Mouse (Mus musculus) megakaryocyte, adult 5-6 weeks (primary cell): ENCODE measurements around the gene Trmt1. TPM values are rescaled to one million over a fixed set of nuclear protein-coding genes. Genes with fewer than 3 reads are reported as not detected.

Experiments used
- ATAC-seq: 2 replicates; pipeline ENCODE4 v1.8.0; 2016; ENCODE audit warnings: mild to moderate bottlenecking, inconsistent platforms; ENCODE audit not compliant: poor library complexity, severe bottlenecking
- total RNA-seq, 2 experiments: library from RNA; stranded (forward) in 1 of 2; stranded (reverse) in 1 of 2; fragments of 153-499, 151-499 nt in 1 of 2; fragments of 221-1000, 200-1000 nt in 1 of 2; gene quantifications; 2 replicates each; pipeline versions ENCODE4 v1.2.3 to v1.2.4; 2015 to 2017

Trmt1 gene
- total RNA-seq, 2 experiments from 2014 or later: 29.5 to 37.6 TPM

GRCm38 (mm10) chr8:84658951-84659350 lies 27.2 kb upstream of the Trmt1 start:
- ATAC-seq: no peak

DNA sequence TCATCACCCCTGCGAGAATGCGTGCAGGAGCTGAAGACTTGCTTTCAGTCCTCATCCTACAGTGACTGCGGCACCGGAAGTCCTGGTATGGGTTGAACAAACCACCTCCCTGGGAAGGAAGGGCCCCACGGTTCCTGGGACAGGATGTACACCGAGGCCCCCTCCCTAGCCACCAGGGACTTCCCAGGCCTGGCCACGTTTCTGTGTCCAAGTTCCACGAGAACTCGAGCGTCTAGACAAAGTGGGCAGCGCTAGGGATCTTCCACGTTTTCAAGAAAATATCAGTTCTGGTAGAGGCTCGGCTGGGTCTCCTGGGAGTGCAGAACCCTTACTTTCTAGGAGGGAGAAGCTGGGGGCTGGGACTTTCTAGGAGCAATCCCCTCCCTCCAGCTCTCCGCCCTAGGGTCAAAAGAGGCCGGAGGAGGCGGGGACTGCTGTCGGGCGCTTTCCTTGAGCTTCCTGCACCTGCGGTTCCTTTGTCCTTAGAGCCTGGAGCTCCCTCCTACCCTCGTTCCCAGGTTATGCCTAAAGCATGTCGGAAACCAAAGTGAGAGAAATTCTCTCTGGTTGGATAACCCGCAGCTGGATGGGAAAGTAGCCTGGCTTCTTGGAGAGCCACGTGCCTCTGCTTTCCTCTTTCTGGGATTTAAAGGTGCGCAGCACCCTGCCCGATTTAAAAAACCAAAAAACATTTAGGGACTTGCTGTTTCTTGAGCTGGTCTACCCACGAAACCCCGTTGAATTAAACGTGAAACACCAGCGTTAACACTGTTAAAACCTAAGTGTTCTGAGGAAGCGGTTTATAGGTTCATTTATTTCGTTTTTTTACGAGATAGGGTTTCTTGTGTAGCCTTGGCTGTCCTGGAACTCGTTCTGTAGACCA lies 25.9 kb upstream of the Trmt1 start:
- ATAC-seq: no peak

DNA sequence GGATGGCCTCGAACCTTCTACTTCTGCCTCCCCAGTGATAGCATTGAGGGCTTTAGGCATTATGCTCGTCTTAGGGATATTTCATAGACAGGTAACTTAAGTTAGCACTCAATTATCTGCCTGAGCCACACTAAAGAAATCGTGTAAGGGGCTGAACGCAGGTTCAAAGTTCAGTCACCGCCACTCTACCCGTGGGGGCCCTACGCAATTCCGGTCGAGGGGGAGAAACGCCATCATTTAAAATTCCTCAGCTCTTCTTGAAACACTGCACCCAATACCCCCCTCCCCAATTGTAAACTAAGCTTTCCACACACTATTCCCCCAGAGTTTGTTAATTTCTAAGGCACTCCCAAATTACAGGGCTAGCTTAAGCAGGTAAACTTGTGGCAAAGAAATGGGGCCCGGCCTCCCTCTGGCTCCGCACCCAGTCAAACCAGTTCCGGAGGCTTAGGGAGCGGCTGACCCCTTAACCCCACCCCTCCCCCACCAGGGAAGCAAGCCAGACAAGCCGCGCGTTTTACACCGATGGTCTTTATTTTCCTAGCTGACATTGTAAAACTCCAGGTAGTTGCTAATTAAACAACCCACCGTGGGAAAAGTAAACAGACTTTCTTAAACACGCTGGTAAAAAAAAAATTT lies 25.2 kb upstream of the Trmt1 start:
- no peak for ATAC-seq

GRCm38 (mm10) chr8:84661458-84661871 lies 24.6 kb upstream of the Trmt1 start:
- ATAC-seq: peak; percentile 37

GRCm38 (mm10) chr8:84661961-84662571 lies 24.0 kb upstream of the Trmt1 start:
- ATAC-seq: no peak

DNA sequence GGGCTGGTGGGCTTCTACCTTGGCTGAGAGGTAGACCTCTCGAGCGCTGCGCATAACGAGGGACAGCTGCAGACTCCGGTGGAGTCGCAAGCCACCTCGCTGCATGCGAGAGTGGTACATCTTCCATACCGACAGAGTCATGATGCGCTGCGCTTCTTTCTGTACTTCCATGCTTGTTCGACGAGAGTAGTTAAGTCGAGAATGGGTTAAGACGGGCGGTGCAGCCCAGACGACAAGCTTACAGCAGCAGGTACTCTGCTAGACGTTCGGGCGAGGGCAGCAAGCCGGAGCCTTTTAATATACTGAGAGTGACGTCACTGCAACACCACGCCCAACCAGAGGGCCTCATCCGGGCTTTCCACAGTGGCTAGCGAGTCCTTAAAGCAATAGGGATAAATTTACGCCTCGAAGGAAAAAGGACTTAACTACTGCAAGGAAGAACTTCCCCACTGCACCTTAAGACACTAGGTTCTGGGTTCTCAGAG lies 23.5 kb upstream of the Trmt1 start, which contains the start of gene Ier2:
Ier2 (minus strand) TSS at position 272 of the 485 bp plus-strand sequence.
- ATAC-seq: peak; percentile 38

GRCm38 (mm10) chr8:84663483-84664327 lies 22.4 kb upstream of the Trmt1 start:
- ATAC-seq: peak; percentile 39

- peak; percentile 30 for ATAC-seq
Observed at GRCm38 (mm10) chr8:84664566-84665384, 21.3 kb upstream of the Trmt1 start.

GRCm38 (mm10) chr8:84665385-84665893 lies 20.7 kb upstream of the Trmt1 start:
- ATAC-seq: no peak

GRCm38 (mm10) chr8:84668081-84668480 lies 18.0 kb upstream of the Trmt1 start:
- no peak for ATAC-seq

GRCm38 (mm10) chr8:84668731-84669485 lies 17.2 kb upstream of the Trmt1 start:
- ATAC-seq: no peak

DNA sequence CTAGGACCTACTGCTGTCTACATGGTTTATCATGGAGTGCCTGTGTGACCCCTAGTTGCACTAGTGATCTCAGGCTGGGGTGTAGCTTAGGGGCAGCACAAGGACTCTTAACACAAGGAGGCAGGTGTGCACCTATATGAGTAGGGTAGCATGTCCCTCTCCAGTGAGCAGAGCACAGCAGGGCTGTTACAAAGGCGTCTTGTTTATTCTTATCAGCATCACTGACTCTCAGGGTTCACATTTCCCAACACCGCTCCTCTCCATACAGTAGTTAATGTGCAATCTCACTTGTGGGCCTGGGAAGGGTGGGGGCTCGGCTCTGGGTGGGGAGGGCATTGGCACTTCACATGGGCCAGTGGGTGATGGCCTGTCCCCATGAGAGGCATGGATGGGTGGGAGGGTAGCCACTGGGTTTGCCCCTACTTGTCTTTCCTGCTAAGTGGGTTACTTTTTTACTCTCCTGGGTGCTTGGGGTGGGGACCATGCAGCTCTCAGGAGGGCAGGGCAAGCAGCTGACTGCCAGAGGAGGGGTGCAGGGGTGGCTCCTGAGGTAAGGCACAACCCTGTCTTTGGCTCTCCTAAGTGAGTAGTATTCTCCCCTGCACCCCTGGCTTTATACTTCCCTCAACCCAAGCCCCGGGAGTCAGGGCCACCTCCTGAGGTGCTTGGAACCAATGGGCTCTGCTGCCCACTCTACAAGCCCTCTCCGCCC lies 15.7 kb upstream of the Trmt1 start:
- 0 out of 2 replicates have a peak, but pooled peaks have one; percentile 24 for ATAC-seq

- ATAC-seq: no peak
Observed at GRCm38 (mm10) chr8:84677305-84677704, 8.8 kb upstream of the Trmt1 start.

GRCm38 (mm10) chr8:84681476-84681875 lies 4.6 kb upstream of the Trmt1 start:
- ATAC-seq: no peak

- ATAC-seq: no peak
Observed at GRCm38 (mm10) chr8:84682257-84682656, 3.9 kb upstream of the Trmt1 start.

DNA sequence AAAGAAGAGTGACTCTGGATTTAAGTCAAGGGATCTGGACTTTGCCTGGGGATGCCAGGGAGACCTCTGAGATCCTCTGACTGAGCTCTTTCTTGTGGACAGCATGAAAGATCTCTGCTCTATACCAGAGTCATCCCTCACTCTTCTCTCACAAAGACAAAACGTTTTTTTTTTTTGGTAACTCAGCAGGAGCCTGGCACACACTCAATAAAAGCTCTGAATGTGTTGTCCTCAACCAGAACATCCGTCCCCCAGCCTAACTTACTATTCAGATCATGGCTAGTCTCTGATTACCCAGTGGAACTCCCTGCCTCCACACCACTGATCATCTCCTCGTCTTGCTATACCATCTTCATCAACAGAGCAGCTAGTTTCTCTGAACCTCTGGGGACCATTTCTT lies 1.6 kb upstream of the Trmt1 start:
- no peak for ATAC-seq

- peak; percentile 3; the same call in 1 of the 2 replicates for ATAC-seq
Observed at GRCm38 (mm10) chr8:84687003-84687704, 1.0 kb downstream of the Trmt1 start.
